Mouse (Mus musculus) neural tube, embryonic 13.5 days (tissue): Measurements from ENCODE around the gene Fgfr2. TPM values are rescaled to one million over a fixed set of nuclear protein-coding genes. Genes with fewer than 3 reads are reported as not detected.

Experiments
- ATAC-seq: fragments of 200-750 bp; cut with Nextera tagmentation; 2 replicates; pipeline ENCODE4 v1.8.0; 2017; ENCODE audit warnings: low read depth, mild to moderate bottlenecking, moderate TSS enrichment, moderate library complexity
- H3K27ac ChIP-seq: fragments of 300-500 bp; sonication (generic); replicated peaks from 2 replicates; pipeline ENCODE4 v1.5.1; 2015; ENCODE audit warnings: moderate library complexity, mild to moderate bottlenecking, inconsistent platforms
- H3K27me3 ChIP-seq: fragments of 300-500 bp; sonication (generic); 2 replicates; pipeline ENCODE4 v1.6.1; 2015; ENCODE audit warnings: mild to moderate bottlenecking, inconsistent platforms
- H3K36me3 ChIP-seq: fragments of 300-500 bp; sonication (generic); 2 replicates; pipeline ENCODE4 v1.6.1; 2015; ENCODE audit warnings: mild to moderate bottlenecking, inconsistent platforms
- H3K4me1 ChIP-seq: fragments of 300-500 bp; sonication (generic); replicated peaks from 2 replicates; pipeline ENCODE4 v1.6.1; 2015; ENCODE audit warnings: inconsistent platforms
- H3K4me2 ChIP-seq: fragments of 300-500 bp; sonication (generic); 2 replicates; pipeline ENCODE4 v1.6.1; 2015; ENCODE audit warnings: inconsistent platforms, mild to moderate bottlenecking, moderate library complexity
- H3K4me3 ChIP-seq: fragments of 300-500 bp; sonication (generic); 2 replicates; pipeline ENCODE4 v1.5.1; 2015; ENCODE audit warnings: mild to moderate bottlenecking, inconsistent platforms
- H3K9ac ChIP-seq: fragments of 300-500 bp; sonication (generic); 2 replicates; pipeline ENCODE4 v1.6.1; 2015; ENCODE audit warnings: moderate library complexity, mild to moderate bottlenecking, inconsistent platforms
- H3K9me3 ChIP-seq: fragments of 300-500 bp; sonication (generic); 2 replicates; pipeline ENCODE4 v1.6.1; 2016; ENCODE audit warnings: inconsistent platforms
- WGBS: fragments of 180-500 bp; shearing (Covaris S2); methylation state at CpG from one replicate; pipeline ENCODE4 v1.1.7; 2015; 5-methylcytosine and 5-hydroxymethylcytosine counted together
- polyA plus RNA-seq: library from polyadenylated mRNA; unstranded; fragments of >200 nt; fragmentation: Nextera tagmentation; extraction: Ambion mirVana; gene quantifications from 2 replicates; pipeline ENCODE4 v1.2.1, GENCODE M21; 2015

Fgfr2 gene
- polyA plus RNA-seq, 1 experiment from 2014 or later, result 22.9 TPM

DNA sequence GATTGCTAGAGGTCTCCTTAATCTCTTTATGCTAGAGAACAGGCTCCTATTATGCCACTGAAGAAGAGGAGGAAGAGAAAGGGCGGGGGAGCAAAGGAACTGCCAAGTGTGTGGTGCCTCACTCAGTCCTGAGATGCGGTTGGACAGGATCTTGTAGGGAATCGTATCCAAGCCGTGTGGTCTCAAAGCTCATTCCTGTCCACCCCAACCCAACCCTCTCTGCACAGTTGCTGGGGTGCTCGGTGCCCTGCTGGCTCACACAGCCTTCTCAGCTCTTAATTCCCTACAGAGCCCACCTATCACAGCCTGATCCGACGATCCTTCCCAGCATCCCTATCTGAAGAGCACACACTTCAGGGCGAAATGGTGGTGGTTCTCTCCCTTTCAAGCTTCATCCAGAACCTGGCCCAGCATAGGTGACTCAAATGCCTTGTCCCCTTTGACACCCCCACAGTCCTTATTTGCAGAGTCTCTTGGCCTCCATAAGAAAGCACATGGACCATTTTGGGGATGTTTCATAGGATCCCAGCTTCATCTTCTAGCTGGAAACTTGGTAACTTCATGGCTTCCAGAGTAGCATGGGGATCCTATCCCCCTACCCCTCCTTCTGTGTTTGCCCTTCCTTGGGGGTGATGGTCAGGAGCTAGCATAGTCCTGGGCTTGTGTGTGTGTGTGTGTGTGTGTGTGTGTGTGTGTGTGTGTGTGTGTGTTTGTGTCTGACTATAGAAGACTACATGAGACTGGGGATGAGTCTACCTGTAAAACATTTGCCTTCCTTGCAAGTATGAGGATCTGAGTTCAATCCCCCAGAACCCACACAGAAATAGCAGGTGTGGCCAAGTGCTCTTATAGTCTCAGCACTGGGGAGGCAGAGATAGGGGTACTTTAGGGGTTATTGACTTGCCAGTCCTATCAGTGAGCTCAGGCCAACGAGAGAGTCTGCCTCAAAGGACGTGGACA, 766.0 kb downstream of the Fgfr2 start:
- Histone ChIP-seq H3K36me3 (no peaks in the 10 kb centered on the region), H3K4me2 (no peak overlapping the region), H3K9ac (no peak overlapping the region), H3K4me3 (no peak overlapping the region), H3K27ac (no peak overlapping the region), H3K4me1 (peaks cover 8% of the 10 kb centered on the region), H3K9me3 (no peaks in the 10 kb centered on the region), H3K27me3 (no peaks in the 10 kb centered on the region)
- 37% methylated on average over 10 of the region's 10 CpGs for WGBS
- no peak for ATAC-seq

DNA sequence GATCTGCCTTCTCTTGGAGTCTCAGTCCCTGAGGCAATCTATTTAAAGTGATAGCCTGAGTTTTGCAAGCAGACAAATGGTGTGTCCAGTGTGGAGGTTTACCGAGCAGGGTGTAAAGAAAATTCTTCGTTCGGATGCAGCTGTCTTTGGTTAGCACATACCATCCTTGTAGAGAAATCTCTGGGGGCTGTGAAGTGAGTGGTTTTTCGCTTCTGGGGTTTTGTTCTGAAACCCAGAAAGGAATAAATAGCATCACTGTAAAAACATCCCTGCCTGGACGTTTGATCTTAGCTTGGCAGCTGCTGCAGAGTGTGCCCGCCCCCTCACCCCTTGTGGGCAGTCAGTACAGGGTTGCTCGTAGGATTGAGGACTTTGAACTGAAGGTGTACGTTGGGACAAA, 767.0 kb downstream of the Fgfr2 start:
- Histone ChIP-seq H3K36me3 (no peaks in the 10 kb centered on the region), H3K9me3 (no peaks in the 10 kb centered on the region), H3K9ac (no peak overlapping the region), H3K4me2 (no peak overlapping the region), H3K27ac (no peak overlapping the region), H3K4me3 (no peak overlapping the region), H3K4me1 (peaks cover 9% of the 10 kb centered on the region), H3K27me3 (no peaks in the 10 kb centered on the region)
- 12% methylated on average over 8 of the region's 8 CpGs for WGBS
- no peak for ATAC-seq

DNA sequence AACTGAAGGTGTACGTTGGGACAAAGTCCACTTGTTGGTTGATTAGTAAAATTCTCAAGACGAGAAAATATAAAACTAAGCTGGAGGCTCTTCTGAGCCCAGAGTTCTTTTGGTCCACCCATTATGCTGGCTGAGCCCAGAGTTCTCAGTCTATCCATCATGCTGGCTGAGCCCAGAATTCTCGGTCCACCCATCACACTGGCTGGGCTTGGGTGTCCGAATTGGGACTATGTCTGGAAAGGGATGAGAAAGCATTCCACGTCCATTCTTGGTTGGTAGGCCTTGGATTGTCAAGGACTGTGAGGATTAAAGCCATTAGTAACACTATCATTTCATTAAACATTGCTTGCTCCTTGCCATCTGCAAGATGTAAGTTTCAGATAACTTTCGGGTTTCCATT, 767.4 kb downstream of the Fgfr2 start:
- ATAC-seq, result no peak
- WGBS, result 61% methylated on average over 6 of the region's 6 CpGs
- H3K9ac ChIP-seq, result no peak overlapping the region
- no peaks in the 10 kb centered on the region for H3K36me3 ChIP-seq
- no peak overlapping the region for H3K4me2 ChIP-seq
- peaks cover 9% of the 10 kb centered on the region for H3K4me1 ChIP-seq
- no peaks in the 10 kb centered on the region for H3K27me3 ChIP-seq
- no peaks in the 10 kb centered on the region for H3K9me3 ChIP-seq
- no peak overlapping the region for H3K27ac ChIP-seq
- H3K4me3 ChIP-seq, result no peak overlapping the region

DNA sequence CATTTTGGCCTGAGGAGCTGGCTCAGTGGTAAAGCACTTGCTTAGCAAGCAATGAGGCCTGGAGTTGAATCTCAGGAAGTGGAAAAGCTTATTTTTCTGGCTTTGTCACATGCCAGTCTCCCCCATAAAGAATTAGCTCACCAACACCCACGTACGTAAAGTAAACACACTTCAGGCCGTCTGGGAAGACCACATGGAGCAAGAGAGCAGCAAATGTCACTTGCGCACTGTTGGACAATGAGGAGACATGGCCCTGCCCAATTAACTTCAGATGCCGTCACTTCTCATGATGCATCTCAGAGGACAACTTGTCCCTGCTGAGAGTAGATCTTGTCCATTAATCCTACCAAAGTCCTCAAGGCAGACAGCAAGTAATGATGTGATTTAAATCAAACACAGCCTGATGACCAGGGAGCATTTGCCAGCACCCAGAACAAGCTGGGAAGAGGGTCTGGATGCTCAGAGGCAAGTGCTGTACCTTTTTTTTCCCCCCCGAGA, 774.0 kb downstream of the Fgfr2 start:
- H3K4me3 ChIP-seq, result no peak overlapping the region
- H3K27ac ChIP-seq, result 0 out of 2 replicates have a peak overlapping the region, but pooled peaks have one; percentile 3
- no peaks in the 10 kb centered on the region for H3K9me3 ChIP-seq
- no peaks in the 10 kb centered on the region for H3K36me3 ChIP-seq
- no peaks in the 10 kb centered on the region for H3K27me3 ChIP-seq
- H3K4me2 ChIP-seq, result no peak overlapping the region
- peaks cover 22% of the 10 kb centered on the region for H3K4me1 ChIP-seq
- 75% methylated on average over 6 of the region's 6 CpGs for WGBS
- ATAC-seq, result no peak
- H3K9ac ChIP-seq, result no peak overlapping the region

DNA sequence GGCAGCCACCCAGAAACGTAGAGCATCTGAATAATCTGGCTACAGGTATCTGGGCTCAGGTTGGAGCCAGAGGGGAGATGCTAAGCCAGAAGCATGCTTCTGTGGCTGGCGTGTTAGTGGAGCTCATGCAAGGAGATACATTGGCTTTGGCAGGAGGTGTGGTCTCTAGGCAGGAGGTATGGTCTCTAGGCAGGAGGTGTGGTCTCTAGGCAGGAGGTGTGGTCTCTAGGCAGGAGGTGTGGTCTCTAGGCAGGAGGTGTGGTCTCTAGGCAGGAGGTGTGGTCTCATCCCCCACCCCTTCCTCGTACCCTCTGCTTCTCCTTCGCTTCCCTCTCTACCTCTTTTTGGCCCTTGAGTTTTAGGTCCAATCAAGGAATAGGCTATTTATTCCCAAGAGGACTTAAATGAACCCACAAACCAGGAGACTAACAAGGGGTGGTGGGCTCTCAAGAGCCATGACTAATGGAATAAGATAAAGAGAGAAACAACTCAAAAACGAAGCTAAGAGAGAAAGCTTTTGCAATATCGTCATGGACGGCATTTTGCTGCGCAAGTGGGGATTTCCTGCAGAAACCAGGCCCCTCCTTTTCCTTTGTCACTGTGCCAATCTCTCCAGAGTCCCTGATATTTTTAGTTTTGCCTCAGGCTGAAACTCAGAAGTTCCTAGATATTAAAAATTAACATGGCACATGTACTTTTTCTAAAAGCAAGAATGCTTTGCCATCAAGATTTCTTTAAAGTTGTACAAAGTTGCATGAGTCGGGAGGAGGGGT, 775.7 kb downstream of the Fgfr2 start:
- Histone ChIP-seq H3K27me3 (no peaks in the 10 kb centered on the region), H3K4me2 (no peak overlapping the region), H3K27ac (no peak overlapping the region), H3K4me1 (peaks cover 22% of the 10 kb centered on the region), H3K9me3 (no peaks in the 10 kb centered on the region), H3K4me3 (no peak overlapping the region), H3K9ac (no peak overlapping the region), H3K36me3 (no peaks in the 10 kb centered on the region)
- 81% methylated on average over 9 of the region's 9 CpGs for WGBS
- no peak for ATAC-seq

DNA sequence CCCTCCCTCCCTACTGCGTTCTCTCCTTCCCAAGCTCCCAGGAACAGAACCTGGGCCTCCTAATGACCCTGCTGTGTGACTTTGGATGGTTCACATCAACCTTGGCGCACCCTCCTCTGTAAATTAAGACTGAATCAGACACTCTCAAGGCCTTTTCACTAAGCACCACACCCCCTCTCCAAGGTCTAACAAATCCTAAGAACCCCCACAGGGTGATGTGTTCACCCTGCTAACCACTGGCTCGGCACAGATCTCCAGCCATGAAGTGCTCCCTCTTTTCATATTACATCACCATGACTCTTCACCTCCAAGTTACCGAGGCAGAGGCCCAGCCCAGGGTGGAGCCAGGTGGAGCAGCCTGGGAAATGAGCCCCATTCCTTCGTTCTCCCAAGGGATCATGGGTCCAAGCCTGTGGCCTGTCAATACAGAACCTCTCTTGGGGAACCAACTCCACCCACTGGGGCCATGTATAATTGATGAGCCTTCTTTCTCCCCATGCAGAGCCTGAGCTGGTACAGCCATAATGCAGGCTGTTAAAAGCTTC, 777.6 kb downstream of the Fgfr2 start:
- Histone ChIP-seq H3K9me3 (no peaks in the 10 kb centered on the region), H3K4me3 (no peak overlapping the region), H3K27ac (peak overlapping the region; percentile 28; the same call in 1 of the 2 replicates), H3K36me3 (no peaks in the 10 kb centered on the region), H3K27me3 (no peaks in the 10 kb centered on the region), H3K4me2 (no peak overlapping the region), H3K9ac (no peak overlapping the region), H3K4me1 (peaks cover 18% of the 10 kb centered on the region)
- 66% methylated on average over 5 of the region's 5 CpGs for WGBS
- no peak for ATAC-seq

DNA sequence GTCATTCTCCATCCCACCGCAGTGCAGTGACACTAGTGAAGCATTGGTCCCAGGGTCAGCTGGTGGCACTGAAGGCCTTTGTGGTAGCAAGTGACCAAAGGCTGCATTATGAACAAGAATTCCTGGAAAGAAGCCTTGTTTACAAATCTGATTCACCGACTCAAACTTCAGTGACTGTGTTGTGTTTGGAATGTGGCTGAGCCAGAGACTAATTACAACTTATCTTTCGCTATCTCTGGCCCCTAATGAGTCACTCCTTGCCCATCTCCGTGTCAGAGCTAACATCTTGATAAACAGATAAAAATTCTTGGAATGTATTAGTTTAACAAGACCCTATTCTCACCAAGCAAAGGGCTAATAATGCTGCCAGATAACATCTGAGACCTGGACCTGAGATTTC, 778.5 kb downstream of the Fgfr2 start:
- H3K9me3 ChIP-seq, result no peaks in the 10 kb centered on the region
- H3K36me3 ChIP-seq, result no peaks in the 10 kb centered on the region
- no peaks in the 10 kb centered on the region for H3K27me3 ChIP-seq
- no peak overlapping the region for H3K4me3 ChIP-seq
- ATAC-seq, result no peak
- H3K4me2 ChIP-seq, result no peak overlapping the region
- WGBS, result 84% methylated on average over 4 of the region's 4 CpGs
- peaks cover 14% of the 10 kb centered on the region for H3K4me1 ChIP-seq
- H3K27ac ChIP-seq, result no peak overlapping the region
- no peak overlapping the region for H3K9ac ChIP-seq

DNA sequence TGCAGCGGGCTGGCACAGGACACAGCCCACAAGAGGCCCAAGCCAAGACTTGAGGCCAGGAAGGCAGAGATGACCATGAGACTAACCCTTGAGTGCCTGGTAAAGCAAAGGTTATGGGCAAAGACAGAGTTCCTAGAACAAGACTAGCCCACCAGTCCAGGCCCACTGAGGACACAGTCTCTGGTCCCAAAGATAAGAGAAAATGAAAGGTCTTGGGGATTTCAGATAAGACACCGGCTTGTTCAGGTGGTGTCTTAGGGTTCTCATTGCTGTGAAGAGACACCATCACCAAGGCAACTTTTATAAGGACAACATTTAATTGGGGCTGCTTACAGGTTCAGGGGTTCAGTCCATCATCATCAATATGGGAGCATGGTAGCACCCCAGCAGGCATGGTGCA, 779.2 kb downstream of the Fgfr2 start:
- Histone ChIP-seq H3K4me2 (no peak overlapping the region), H3K27me3 (no peaks in the 10 kb centered on the region), H3K36me3 (no peaks in the 10 kb centered on the region), H3K4me1 (peaks cover 14% of the 10 kb centered on the region), H3K27ac (no peak overlapping the region), H3K4me3 (no peak overlapping the region), H3K9ac (no peak overlapping the region), H3K9me3 (no peaks in the 10 kb centered on the region)
- no peak for ATAC-seq
- 98% methylated on average over 2 of the region's 2 CpGs for WGBS

DNA sequence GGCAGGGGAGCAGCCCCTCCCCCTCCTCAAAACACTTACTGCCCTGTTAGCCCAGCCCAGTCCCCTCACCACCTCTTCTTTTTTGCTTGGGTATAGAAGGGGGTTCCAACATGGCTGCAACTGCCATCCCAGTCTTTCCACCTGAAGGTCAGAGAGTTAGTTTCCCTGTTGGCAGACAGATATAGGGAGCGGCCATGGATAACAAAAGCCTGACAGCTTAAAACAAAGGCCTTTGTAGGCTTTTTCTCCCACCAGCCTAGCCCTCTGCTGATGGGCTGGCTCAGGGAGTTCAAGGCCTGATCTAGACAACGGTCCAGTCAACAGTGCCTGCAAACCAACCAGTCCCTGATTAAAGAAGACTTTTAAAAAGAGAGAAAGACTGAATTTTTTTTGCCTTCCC, 780.0 kb downstream of the Fgfr2 start:
- WGBS, result 62% methylated on average over 2 of the region's 2 CpGs
- no peak overlapping the region for H3K4me2 ChIP-seq
- ATAC-seq, result no peak
- H3K9me3 ChIP-seq, result no peaks in the 10 kb centered on the region
- H3K4me1 ChIP-seq, result peaks cover 14% of the 10 kb centered on the region
- H3K9ac ChIP-seq, result no peak overlapping the region
- no peaks in the 10 kb centered on the region for H3K27me3 ChIP-seq
- no peak overlapping the region for H3K4me3 ChIP-seq
- no peak overlapping the region for H3K27ac ChIP-seq
- no peaks in the 10 kb centered on the region for H3K36me3 ChIP-seq

DNA sequence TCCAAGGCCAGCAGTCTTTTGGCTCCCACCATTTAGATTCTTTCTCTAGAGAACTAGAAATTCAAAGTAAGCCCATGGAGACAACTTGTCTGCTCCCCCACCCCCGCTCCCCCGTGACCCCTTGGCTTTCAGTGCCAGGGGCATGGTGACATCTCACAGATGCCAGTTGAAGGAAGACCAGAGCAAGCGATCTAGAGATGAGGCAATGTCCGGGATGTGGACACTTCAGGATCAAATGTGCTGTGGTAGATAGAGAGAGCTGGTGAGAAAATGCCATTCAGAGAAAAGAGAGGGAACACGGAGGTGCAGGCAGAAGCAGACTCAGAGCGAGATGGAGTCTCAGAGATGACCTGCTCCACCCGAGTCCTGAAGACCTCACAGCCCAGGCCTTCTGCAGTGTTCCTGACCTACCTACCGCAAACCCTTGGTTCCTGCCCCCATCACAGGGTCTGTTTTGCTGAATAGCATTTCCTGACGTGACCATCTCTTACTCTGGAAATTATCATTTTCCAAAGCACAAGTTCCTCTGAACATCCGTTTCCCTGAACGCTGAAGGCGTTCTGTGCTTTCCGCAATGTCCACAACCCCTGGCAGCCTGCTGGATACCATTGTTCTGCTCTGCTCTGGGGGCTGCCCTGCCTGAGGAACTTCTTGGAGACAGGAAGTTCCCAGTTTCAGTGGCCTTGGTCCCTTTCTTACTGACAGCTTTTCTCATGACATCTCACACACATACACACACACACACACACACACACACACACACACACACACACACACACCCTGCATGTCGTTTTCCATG, 783.9 kb downstream of the Fgfr2 start:
- H3K4me2 ChIP-seq, result no peak overlapping the region
- H3K4me3 ChIP-seq, result no peak overlapping the region
- H3K27me3 ChIP-seq, result no peaks in the 10 kb centered on the region
- H3K9me3 ChIP-seq, result no peaks in the 10 kb centered on the region
- WGBS, result 83% methylated on average over 14 of the region's 14 CpGs
- H3K4me1 ChIP-seq, result peaks cover 19% of the 10 kb centered on the region
- peak overlapping the region; percentile 23; the same call in 1 of the 2 replicates for H3K27ac ChIP-seq
- no peak overlapping the region for H3K9ac ChIP-seq
- no peak for ATAC-seq
- H3K36me3 ChIP-seq, result no peaks in the 10 kb centered on the region

DNA sequence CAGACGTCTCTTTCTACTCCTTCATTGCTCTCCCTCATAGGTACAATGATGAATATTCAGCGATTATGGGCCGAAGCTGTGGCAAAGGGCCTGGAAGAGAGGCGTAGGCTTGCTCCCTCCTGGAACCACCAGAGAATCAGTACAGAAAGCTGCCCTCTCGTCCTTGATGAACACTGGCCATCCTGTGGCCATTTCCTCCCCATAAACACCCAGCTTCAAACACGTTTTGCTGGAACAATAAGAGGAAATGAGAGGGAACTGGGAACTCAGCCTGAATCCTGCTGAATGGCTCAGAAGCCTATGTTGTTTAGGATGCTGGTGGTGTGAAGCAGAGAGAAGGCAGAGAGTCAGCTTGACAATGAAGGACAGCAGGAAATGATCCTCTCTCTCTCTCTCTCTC, 784.8 kb downstream of the Fgfr2 start:
- Histone ChIP-seq H3K4me2 (no peak overlapping the region), H3K9me3 (no peaks in the 10 kb centered on the region), H3K36me3 (no peaks in the 10 kb centered on the region), H3K27ac (peak overlapping the region; percentile 68; the same call in 1 of the 2 replicates), H3K9ac (no peak overlapping the region), H3K27me3 (no peaks in the 10 kb centered on the region), H3K4me3 (no peak overlapping the region), H3K4me1 (peaks cover 19% of the 10 kb centered on the region)
- 65% methylated on average over 6 of the region's 6 CpGs for WGBS
- no peak for ATAC-seq
